Mouse (Mus musculus) megakaryocyte, embryonic 14.5 days (primary cell): ENCODE data around the gene BC003965. TPM values are rescaled to one million over a fixed set of nuclear protein-coding genes. Genes with fewer than 3 reads are reported as not detected.
"Not testable (repeated sequence)": the region's sequence is repeated elsewhere in the genome, so short reads cannot be mapped to it uniquely, and the experiment has no call there.

ENCODE experiments used
- H3K27me3 ChIP-seq: replicated peaks from 2 replicates; pipeline ENCODE3; 2012; ENCODE audit warnings: inconsistent platforms
- H3K36me3 ChIP-seq: replicated peaks from 2 replicates; pipeline ENCODE3; 2012; ENCODE audit warnings: low read length, inconsistent platforms, mixed read lengths
- H3K4me1 ChIP-seq: 2 replicates; pipeline ENCODE4 v1.6.1; 2012; ENCODE audit warnings: inconsistent platforms
- H3K4me3 ChIP-seq: replicated peaks from 2 replicates; pipeline ENCODE3; 2012; ENCODE audit warnings: moderate library complexity, mild to moderate bottlenecking, inconsistent platforms
- H3K9me3 ChIP-seq: 2 replicates; pipeline ENCODE4 v1.6.1; 2012; ENCODE audit warnings: inconsistent platforms
- FLI1 ChIP-seq: IDR thresholded peaks from 2 replicates; pipeline ENCODE4 v1.6.1; 2012; ENCODE audit warnings: low read length, inconsistent platforms, mixed read lengths
- GATA1 ChIP-seq: IDR thresholded peaks from 3 replicates; pipeline ENCODE4 v1.6.1; 2012; ENCODE audit warnings: mixed read lengths, low read length, inconsistent platforms, borderline replicate concordance
- polyA plus RNA-seq: library from polyadenylated mRNA; stranded (reverse); fragments of >175 nt; gene quantifications from 2 replicates; pipeline ENCODE4 v1.2.3, GENCODE M21; 2012; ENCODE audit warnings: low replicate concordance; ENCODE audit not compliant: insufficient read depth

The BC003965 gene
- polyA plus RNA-seq, 1 experiment, result 33.2 TPM

DNA sequence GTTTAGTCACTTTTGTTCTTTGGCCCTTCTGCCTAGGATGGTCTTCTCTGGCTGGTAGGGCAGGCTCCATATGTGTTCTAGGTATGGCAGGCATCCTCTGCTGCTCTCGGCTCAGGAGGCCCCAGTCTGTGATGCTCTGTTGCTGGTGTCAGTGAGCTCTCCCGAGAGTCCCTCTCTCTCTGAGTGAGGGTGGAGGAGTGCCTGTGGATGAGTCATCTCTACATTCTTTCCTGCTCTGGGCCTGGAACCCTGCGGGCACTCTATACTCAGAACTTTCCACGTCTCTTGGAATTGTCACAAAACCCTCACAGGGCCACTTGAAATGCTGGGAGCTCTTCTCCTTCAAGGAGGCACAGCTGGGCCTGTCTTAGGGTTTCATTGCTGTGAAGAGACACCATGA is 27.4 kb downstream of the BC003965 start:
- H3K27me3 ChIP-seq, result no peaks in the 10 kb centered on the region
- no peaks in the 10 kb centered on the region for H3K9me3 ChIP-seq
- peaks cover 99% of the 10 kb centered on the region for H3K36me3 ChIP-seq
- peaks cover 30% of the 10 kb centered on the region for H3K4me1 ChIP-seq
- H3K4me3 ChIP-seq, result no peak overlapping the region
- TF ChIP-seq FLI1 (no peak), GATA1 (no peak)

- Histone ChIP-seq H3K36me3 (peaks cover 98% of the 10 kb centered on the region), H3K4me1 (peaks cover 57% of the 10 kb centered on the region), H3K27me3 (no peaks in the 10 kb centered on the region), H3K9me3 (no peaks in the 10 kb centered on the region), H3K4me3 (no peak overlapping the region)
- no peak for TF ChIP-seq FLI1
Observed at GRCm38 (mm10) chr17:25215431-25215830, 31.1 kb downstream of the BC003965 start.

DNA sequence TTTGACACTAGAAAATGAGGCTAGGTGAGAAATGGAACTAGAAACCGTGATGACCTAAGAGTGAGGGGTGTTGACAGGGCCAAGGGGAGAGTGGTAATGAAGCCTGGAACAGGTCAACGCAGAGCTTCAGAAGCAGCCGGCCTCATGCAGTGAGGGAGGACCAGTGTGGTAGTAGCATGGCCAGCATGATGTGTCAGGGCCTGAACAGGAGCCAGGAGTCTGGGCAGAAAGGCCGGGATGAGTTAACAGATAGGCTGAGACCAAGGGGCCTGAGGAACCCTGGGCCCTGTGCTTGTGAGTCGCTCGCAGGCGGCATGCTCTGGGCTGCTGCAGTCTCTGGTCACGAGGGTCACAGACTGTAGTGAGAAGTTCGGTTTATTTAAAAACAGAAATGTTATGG is 34.6 kb downstream of the BC003965 start:
- peak overlapping the region; percentile 35 for H3K4me3 ChIP-seq
- H3K9me3 ChIP-seq, result no peaks in the 10 kb centered on the region
- no peaks in the 10 kb centered on the region for H3K27me3 ChIP-seq
- H3K36me3 ChIP-seq, result peaks cover 78% of the 10 kb centered on the region
- TF ChIP-seq FLI1 (no peak), GATA1 (no peak)
- peaks cover 78% of the 10 kb centered on the region for H3K4me1 ChIP-seq

DNA sequence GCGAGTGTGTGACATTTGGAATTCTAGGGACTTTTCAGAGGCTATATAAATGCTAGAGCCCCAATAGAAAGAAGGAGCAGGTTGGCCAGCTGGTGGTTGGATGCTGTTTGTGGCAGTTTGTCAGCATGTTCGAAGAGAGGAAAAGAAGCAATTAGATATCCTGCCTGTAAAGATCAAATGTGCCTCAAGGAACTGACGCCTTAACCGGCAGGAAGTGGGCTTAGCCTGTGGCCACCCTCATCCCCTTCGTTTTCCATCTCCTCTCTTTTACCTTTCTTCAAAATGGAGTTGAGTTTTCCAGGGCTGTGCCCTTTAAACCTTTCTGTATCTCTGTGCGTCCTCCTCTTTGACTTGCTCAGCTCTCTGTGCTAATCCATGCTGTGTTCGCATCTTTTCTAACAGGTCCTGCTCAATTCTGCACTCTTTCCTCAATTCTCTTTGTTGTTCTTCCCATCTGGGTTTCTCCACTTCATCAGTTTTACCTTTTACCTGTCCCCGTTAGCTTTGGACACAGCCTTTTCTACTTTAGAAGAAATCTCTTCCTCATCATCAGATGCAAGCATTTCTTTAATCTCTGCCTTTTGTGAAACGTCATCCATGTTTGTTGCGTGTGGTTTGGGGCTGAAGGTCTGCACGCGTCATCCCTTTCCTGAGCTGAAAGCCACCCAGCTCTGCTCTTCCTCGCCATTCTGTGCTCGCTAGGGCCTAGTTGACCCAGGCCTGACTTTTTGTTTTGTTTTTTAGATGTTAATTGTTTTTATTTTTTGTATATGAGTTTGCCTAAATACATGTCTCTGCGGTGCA is 35.3 kb downstream of the BC003965 start:
- peaks cover 82% of the 10 kb centered on the region for H3K4me1 ChIP-seq
- H3K36me3 ChIP-seq, result peaks cover 75% of the 10 kb centered on the region
- H3K9me3 ChIP-seq, result no peaks in the 10 kb centered on the region
- no peak for TF ChIP-seq FLI1
- H3K4me3 ChIP-seq, result peak overlapping the region; percentile 42
- H3K27me3 ChIP-seq, result no peaks in the 10 kb centered on the region

- Histone ChIP-seq H3K9me3 (no peaks in the 10 kb centered on the region), H3K4me1 (peaks cover 86% of the 10 kb centered on the region), H3K4me3 (peak overlapping the region; percentile 90), H3K36me3 (peaks cover 72% of the 10 kb centered on the region), H3K27me3 (no peaks in the 10 kb centered on the region)
- TF ChIP-seq FLI1 (no peak), GATA1 (no peak)
Observed at GRCm38 (mm10) chr17:25220746-25221145, 36.4 kb downstream of the BC003965 start.

DNA sequence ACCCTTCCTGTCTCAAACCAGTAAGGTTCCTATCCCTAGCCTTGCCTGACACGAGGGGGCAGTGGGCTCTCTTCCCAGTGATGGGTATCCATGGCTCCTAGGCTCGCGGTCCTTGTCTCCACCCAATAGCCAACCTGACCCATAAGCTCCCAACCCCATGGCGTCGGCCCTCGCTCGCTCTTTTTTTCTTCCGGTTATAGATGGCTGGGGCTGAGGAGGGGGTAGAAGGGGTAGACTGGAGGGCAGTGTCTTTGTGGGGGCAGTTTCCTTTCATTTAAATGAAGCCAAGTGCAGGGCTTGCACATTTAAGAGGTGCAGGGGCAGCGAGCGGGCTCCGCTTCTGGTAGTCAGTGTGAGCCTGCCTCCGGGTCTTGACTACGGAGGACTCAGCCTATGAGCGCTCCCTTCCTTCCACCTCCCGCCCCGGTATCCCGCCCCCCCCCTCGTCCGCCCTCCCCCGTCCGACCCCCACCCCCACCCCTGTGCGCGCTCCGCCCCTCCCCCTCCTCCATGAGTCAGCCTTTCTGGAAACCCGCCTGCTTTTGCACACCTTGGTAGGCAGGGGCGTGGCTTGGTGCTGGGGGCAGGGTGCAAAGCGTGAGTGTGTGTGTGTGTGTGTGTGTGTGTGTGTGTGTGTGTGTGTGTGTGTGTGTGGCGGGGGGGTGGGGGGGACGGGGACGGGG is 37.6 kb downstream of the BC003965 start:
- Histone ChIP-seq H3K4me3 (peak overlapping the region; percentile 90), H3K27me3 (no peaks in the 10 kb centered on the region), H3K4me1 (peaks cover 92% of the 10 kb centered on the region), H3K36me3 (peaks cover 72% of the 10 kb centered on the region), H3K9me3 (no peaks in the 10 kb centered on the region)
- TF ChIP-seq GATA1 (no peak), FLI1 (no peak)

GRCm38 (mm10) chr17:25222504-25222940 is 38.2 kb downstream of the BC003965 start:
- H3K36me3 ChIP-seq, result peaks cover 73% of the 10 kb centered on the region
- peak overlapping the region; percentile 90 for H3K4me3 ChIP-seq
- H3K4me1 ChIP-seq, result peaks cover 95% of the 10 kb centered on the region
- not testable (repeated sequence) for H3K27me3 ChIP-seq, H3K9me3 ChIP-seq

DNA sequence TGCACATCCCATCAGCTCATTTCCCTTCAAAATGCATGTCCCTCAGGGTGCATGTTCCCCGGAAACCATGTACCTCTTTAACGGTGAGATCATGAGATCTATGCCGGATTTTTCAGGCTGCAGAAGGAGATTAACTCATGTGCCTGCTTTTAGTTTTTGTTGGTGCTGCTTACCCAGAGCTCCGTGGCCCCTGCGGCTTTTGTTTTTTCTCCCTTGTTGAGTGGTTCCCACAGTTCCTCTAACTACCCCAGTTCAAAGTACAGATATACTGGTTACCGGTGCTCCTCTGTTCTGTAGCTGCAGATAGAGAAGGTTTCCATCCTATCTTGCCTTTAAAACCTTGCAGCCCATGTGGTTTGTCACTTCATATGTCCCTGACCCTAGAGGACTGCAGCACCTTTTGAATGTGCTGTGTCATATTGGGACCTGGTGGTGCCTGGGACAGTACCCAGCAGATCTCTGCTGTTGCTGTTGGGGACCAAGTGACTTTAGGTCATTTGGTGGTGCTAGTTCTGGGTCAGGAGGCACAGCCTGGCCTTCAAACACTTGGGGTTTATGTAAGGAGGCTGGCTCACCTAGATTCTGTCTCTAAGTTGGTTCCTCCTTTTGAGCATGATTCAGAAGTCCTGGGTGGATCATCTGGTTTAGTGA is 38.7 kb downstream of the BC003965 start:
- Histone ChIP-seq H3K36me3 (peaks cover 73% of the 10 kb centered on the region), H3K4me3 (peak overlapping the region; percentile 90), H3K9me3 (no peaks in the 10 kb centered on the region), H3K27me3 (no peaks in the 10 kb centered on the region), H3K4me1 (peaks cover 95% of the 10 kb centered on the region)
- TF ChIP-seq GATA1 (no peak), FLI1 (no peak)

DNA sequence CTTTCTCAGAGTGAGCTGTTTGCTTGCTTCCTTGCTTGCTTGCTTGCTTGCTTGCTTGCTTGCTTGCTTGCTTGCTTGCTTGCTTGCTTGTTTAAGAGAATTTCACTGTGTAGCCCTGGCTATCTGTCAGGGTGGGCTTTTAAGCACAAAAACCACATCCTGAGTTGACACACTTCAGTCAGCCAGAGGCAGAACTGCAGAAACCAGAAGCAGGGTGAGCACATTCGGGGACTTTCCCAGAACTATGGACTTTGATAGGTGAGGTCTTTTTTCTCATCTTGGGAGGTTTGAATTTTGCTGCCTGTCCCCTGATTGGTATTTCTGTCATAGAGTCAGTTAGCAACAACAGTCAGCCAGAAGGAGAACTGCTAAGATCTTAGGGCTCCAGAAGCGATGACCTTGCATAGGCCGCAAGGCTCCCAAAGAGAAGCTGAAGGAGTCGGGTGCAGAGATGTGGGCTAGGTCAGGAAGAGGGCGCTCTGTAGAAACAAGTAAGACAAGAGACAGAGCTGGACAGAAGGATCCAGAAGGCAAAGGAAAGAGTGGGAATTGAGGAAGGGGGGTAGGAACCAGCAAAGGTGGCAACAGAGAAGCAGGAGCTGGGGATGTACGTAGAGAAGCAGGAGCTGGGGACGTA is 40.4 kb downstream of the BC003965 start:
- Histone ChIP-seq H3K27me3 (no peaks in the 10 kb centered on the region), H3K9me3 (no peaks in the 10 kb centered on the region), H3K4me3 (peak overlapping the region; percentile 90), H3K36me3 (peaks cover 73% of the 10 kb centered on the region), H3K4me1 (peaks cover 94% of the 10 kb centered on the region)
- TF ChIP-seq GATA1 (no peak), FLI1 (no peak)
